Mouse (Mus musculus) cerebellum, adult 2 months (tissue): ENCODE results near the gene Ssrp1. TPM values are rescaled to one million over a fixed set of nuclear protein-coding genes. Genes with fewer than 3 reads are reported as not detected.

ENCODE experiments used
- DNase-seq, 2 experiments: peaks; one replicate each; pipeline ENCODE4 v3.0.0; 2021
- H3K27ac ChIP-seq: fragments of 200-500 bp; 2 replicates; pipeline ENCODE4 v1.5.1; 2012; ENCODE audit warnings: low read length, control low read depth, inconsistent platforms; ENCODE audit not compliant: insufficient read depth
- H3K27me3 ChIP-seq: fragments of 200-500 bp; 2 replicates; pipeline ENCODE4 v1.6.1; 2012; ENCODE audit warnings: inconsistent platforms, mild to moderate bottlenecking, low read length, moderate library complexity; ENCODE audit not compliant: control insufficient read depth, insufficient read depth
- H3K4me1 ChIP-seq: fragments of 200-500 bp; 2 replicates; pipeline ENCODE4 v1.6.1; 2011; ENCODE audit warnings: low read length; ENCODE audit not compliant: control insufficient read depth, insufficient read depth
- H3K4me3 ChIP-seq: fragments of 200-500 bp; replicated peaks from 2 replicates; pipeline ENCODE3; 2011; ENCODE audit warnings: mild to moderate bottlenecking, low read depth, low read length, control low read depth; ENCODE audit not compliant: insufficient read depth
- CTCF ChIP-seq: fragments of 200-500 bp; IDR thresholded peaks from 2 replicates; pipeline ENCODE4 v1.5.1; 2011; ENCODE audit warnings: low read depth, mild to moderate bottlenecking, control low read depth, low read length, moderate library complexity, borderline replicate concordance; ENCODE audit not compliant: insufficient read depth
- POLR2A ChIP-seq: fragments of 200-500 bp; IDR thresholded peaks from 2 replicates; pipeline ENCODE4 v1.6.1; 2011; ENCODE audit warnings: low read length, control low read depth, borderline replicate concordance; ENCODE audit not compliant: insufficient read depth
- WGBS: fragments of 180-500 bp; shearing (Covaris S2); methylation state at CpG from one replicate; pipeline ENCODE4 v1.1.7; 2018; 5-methylcytosine and 5-hydroxymethylcytosine counted together
- polyA plus RNA-seq: library from polyadenylated mRNA; depleted of rRNA; stranded (reverse); fragments of >200 nt; gene quantifications from 2 replicates; pipeline ENCODE4 v1.2.3, GENCODE M21; 2012

The Ssrp1 gene
- polyA plus RNA-seq, 1 experiment = 117 TPM

DNA sequence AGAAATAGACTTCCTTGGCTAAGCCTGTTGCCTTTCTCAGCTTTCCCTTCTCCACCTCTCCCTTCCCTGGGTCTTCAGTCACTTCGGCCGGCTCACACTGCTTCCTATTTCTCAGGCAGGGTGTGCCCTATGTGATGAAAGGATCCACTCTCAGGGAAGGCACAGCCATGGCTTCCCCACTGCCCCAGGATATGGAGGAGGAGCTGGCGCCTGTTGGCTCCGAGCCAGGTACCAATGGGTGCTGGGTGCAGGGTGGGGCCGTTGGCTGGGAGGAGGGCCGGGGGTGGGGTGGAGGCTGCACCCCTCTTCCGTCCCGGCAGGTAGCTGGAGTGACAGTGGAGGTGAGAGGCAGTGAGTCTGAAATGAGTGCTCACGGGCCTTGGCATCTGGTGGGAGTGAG is 13.7 kb downstream of the Ssrp1 start:
- DNase-seq = no peak
- H3K27ac ChIP-seq = 0 out of 2 replicates have a peak overlapping the region, but pooled peaks have one; percentile 1

DNA sequence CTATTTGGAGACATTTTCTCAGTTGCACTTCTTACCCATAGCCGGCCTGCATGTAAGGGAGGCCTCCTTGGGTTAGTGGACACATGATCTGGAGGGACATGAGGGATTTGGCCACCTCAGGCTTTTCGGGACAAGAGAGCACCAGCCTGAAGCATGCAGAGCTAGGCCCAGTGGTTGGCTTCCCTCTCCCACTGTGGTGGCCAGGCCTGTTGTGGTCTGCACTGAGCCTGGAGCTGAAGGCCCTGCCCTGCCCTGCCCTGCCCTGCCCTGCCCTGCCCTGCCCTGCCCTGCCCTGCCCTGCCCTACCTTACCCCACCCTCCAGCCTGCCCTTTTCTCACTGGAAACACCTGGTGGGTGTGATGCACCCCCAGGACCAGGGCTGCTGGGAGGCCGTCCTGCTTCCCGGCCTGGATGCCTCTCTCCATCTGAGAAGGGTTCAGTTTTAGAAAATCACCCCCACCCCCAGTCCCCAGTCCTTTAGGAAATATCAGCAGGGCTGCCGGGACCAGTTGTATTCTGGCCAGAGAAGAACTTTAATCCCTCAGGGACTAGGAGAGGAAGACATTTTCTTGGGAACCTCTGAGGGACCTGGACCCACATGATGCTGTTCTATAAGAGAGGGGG is 16.3 kb downstream of the Ssrp1 start:
- no peak for DNase-seq

More for the DNA sequence above, 13.7 kb downstream of the Ssrp1 start:
- no peaks in the 10 kb centered on the region for H3K27me3 ChIP-seq
- no peak for TF ChIP-seq POLR2A
- no peak for TF ChIP-seq CTCF
- peaks cover 6% of the 10 kb centered on the region; the same call in 1 of the 2 replicates for H3K4me1 ChIP-seq
- 35% methylated on average over 9 of the region's 9 CpGs for WGBS
- H3K4me3 ChIP-seq = peak overlapping the region; percentile 12

DNA sequence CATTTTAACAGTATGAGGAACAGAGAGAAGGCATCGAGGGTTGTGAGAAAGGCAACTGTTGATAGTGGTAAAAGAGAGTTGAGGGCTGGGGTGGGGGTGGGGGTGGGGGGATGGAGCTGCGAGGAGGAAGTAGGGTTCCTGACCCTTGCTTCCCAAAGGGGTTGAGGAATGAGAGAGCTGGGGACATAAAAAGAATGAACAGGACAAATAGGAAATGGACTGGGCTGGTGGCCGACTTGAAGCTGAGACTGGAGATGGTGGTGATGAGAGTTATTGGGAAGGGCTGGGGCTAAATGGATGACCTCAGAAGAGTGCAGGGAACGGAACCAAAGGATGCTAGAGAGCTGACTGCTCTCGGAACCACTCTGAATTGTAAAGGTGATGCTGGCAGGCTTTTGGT is 19.7 kb downstream of the Ssrp1 start:
- no peak for DNase-seq
- 86% methylated on average over 5 of the region's 5 CpGs for WGBS
- no peaks in the 10 kb centered on the region for H3K27me3 ChIP-seq
- no peak overlapping the region for H3K27ac ChIP-seq
- no peaks in the 10 kb centered on the region for H3K4me1 ChIP-seq
- no peak for TF ChIP-seq CTCF
- no peak for TF ChIP-seq POLR2A
- H3K4me3 ChIP-seq = no peak overlapping the region

More for the DNA sequence above, 16.3 kb downstream of the Ssrp1 start:
- H3K27me3 ChIP-seq = no peaks in the 10 kb centered on the region
- no peaks in the 10 kb centered on the region for H3K4me1 ChIP-seq
- WGBS = 80% methylated on average over 5 of the region's 5 CpGs
- TF ChIP-seq CTCF (no peak), POLR2A (no peak)
- H3K4me3 ChIP-seq = no peak overlapping the region
- H3K27ac ChIP-seq = no peak overlapping the region

DNA sequence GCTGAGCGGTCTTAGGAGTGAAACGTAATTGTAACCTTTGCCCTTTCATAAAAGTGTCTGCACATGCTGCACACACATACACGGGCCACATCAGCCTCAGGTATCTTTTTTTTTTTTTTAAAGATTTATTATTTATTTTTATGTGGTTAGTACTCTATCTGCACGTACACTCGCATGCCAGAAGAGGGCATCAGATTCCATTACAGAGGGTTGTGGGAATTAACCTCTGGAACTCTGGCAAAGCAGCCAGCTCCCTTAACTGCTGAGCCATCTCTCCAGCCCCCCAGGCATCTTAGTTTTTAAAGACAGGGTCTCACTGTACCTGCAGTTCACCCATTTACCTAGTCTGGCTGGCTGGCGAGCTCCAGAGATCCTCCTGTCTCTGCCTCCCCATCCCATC is 22.6 kb downstream of the Ssrp1 start:
- Histone ChIP-seq H3K4me3 (no peak overlapping the region), H3K27ac (no peak overlapping the region), H3K27me3 (no peaks in the 10 kb centered on the region), H3K4me1 (no peaks in the 10 kb centered on the region)
- WGBS = 97% methylated on average over 6 of the region's 6 CpGs
- DNase-seq = no peak
- TF ChIP-seq CTCF (no peak), POLR2A (no peak)

DNA sequence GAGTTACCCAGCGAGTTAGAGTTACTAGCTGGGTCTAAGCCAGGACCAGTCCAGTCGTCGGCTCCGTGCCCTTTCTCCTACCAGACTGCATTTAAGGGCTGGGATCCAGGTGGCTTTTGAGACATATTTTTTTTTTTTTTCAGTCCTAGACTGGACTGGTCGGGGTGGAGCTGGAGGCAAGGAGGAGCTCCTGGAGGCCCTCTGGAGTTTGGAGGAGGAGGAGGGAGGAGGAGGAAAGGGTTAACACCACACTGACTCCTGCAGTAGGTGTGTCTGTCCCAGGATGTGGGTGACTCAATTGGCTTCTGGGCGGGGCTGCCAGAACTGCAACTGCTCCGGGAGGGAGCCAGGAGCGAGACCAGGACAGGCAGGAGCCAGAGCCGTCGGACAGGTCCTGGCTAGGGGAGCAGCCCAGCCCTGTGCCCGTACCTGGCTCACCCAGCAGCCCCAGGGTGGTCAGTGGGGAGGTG is 23.6 kb downstream of the Ssrp1 start:
- no peaks in the 10 kb centered on the region for H3K27me3 ChIP-seq
- no peak overlapping the region for H3K4me3 ChIP-seq
- H3K27ac ChIP-seq = no peak overlapping the region
- DNase-seq = no peak
- TF ChIP-seq CTCF (no peak), POLR2A (no peak)
- WGBS = 19% methylated on average over 11 of the region's 11 CpGs
- no peaks in the 10 kb centered on the region for H3K4me1 ChIP-seq

DNA sequence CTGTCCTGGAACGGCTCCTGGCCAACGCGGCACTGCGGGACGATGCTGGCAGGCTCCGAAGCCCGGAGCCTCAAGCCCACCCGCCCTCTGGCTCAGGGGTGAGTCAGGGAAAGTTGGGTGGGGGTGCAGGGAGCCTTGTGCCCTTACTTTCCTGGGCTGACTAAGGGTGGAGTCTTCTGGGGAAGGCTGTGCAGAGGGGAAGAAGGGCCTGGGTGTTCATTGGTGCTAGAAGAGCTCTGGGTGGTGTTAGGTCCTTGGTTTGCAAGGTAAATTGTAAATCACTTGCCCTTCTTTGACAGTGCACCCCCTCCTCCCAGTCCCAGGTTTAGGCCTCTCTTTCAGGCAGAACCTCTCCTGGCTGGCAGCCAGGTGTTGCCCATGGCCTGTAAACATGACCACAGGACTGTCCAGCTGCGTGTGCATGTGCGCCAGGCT is 24.1 kb downstream of the Ssrp1 start:
- no peaks in the 10 kb centered on the region for H3K4me1 ChIP-seq
- no peak for TF ChIP-seq CTCF
- no peak for TF ChIP-seq POLR2A
- no peak overlapping the region for H3K27ac ChIP-seq
- WGBS = 41% methylated on average over 10 of the region's 10 CpGs
- H3K4me3 ChIP-seq = no peak overlapping the region
- DNase-seq = no peak
- H3K27me3 ChIP-seq = no peaks in the 10 kb centered on the region

DNA sequence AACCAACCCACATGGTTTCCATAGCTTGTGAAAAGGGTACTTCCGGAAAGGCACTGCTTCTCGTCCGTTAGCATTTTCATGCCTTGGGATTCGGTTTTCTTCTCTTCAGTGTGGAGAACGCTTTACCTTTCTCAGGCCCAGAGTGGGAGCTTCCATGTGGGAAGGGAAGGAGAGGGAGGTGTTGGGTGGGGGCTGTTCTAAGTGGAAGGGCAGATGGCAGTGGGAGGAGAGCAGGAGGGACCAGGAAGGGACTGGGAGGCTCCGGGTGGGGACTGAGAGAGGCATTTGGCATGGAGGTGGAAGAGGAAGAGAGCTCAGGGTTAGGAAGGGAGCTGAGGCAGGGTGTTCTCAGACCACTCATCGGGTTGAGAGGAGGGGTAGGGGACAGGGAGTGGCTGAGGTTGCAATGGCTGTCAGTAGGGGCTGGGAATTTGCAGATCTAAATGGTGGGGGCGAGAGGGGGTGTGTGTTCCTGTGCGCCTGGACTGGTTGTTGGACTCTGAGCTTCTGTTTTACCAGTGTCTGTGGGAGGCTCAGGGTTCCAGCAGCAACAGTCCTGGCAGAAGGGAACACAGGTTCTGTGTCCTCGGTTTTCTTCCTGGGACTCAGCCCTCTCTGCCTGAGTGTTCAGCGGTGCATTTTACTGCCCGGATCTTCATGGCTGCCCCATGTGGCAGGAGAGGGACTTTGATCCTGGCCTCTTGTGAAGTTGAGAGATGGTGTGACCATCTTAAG is 28.3 kb downstream of the Ssrp1 start:
- TF ChIP-seq POLR2A = no peak
- TF ChIP-seq CTCF = no peak
- Histone ChIP-seq H3K27ac (no peak overlapping the region), H3K27me3 (no peaks in the 10 kb centered on the region; the same call in 1 of the 2 replicates), H3K4me1 (0 out of 2 replicates have a peak, but pooled peaks cover 2% of the 10 kb centered on the region), H3K4me3 (no peak overlapping the region)
- 85% methylated on average over 12 of the region's 12 CpGs for WGBS
- no peak for DNase-seq

DNA sequence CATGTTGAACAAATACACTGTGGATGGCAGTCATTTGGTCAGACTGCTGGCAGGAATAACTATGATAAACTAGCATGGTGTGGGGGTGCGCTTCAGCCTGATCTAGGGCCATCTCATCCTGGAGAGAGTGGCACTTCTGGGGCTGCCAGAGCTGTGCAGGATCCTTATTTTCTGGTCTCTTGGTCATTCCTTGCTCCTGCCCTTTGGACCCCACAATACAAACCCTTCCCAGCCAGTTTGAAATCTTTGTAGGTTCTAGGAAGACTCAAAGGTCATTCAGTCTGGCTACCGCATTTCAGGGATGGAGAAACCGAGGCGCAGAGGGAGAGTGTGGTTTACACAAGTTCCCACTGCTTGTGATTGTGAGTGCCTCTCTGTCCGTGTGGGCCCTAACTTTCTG is 29.9 kb downstream of the Ssrp1 start:
- 0 out of 2 replicates have a peak, but pooled peaks cover 2% of the 10 kb centered on the region for H3K4me1 ChIP-seq
- 94% methylated on average over 5 of the region's 5 CpGs for WGBS
- no peaks in the 10 kb centered on the region; the same call in 1 of the 2 replicates for H3K27me3 ChIP-seq
- H3K27ac ChIP-seq = no peak overlapping the region
- no peak overlapping the region for H3K4me3 ChIP-seq
- DNase-seq = no peak
- TF ChIP-seq POLR2A (no peak), CTCF (no peak)
